In genomic region chr9:99846820-99847219, GRCm38 (mm10) we compare ENCODE assay signal across 8 mouse cellular contexts. TPM values are rescaled to one million over a fixed set of nuclear protein-coding genes. Genes with fewer than 3 reads are reported as not detected.
DNase-seq lines count a peak whose midpoint lies in the region; ATAC-seq and TF ChIP-seq lines count a peak whose summit lies in the region.
"Had no signal": no experiment of that assay in that cellular context is flagged by ENCODE, and none has a peak within 500 bp of the region (broad histone marks: within the 10 kb centered on the region; RNA-seq: fewer than 3 reads in every experiment).

No protein-coding gene starts in this region.

- H3K4me2 ChIP-seq in lung, embryonic 14.5 days = no peak overlapping the region
- H3K4me2 ChIP-seq: liver, embryonic 15.5 days had no signal

- peak; percentile 64 for TF ChIP-seq CTCF in E14TG2a.4 (conservative IDR thresholded peaks at IDR 0.05; ENCODE audit: low read length)
- TF ChIP-seq CTCF in gastrocnemius, adult 2 months (IDR thresholded peaks at IDR 0.05) = peak; percentile 93
- TF ChIP-seq CTCF in lung, embryonic 14.5 days (IDR thresholded peaks at IDR 0.05; ENCODE audit: low read depth) = peak; percentile 93

- H3K27me3 ChIP-seq in E14TG2a.4 (ENCODE audit: insufficient read depth, low read length) = no peaks in the 10 kb centered on the region
- no peaks in the 10 kb centered on the region for H3K27me3 ChIP-seq in lung, embryonic 14.5 days (ENCODE audit: insufficient read depth, low read length)
- H3K27me3 ChIP-seq: liver, embryonic 15.5 days had no signal

- no peaks in the 10 kb centered on the region for H3K4me1 ChIP-seq in E14TG2a.4 (replicated peaks; ENCODE audit: low read depth, low read length)
- no peaks in the 10 kb centered on the region for H3K4me1 ChIP-seq in lung, embryonic 14.5 days (ENCODE audit: insufficient read depth)
- H3K4me1 ChIP-seq: liver, embryonic 15.5 days had no signal

- under 1% methylated on average over 4 of the region's 4 CpGs for WGBS in large intestine, adult 2 months
- WGBS in lung, embryonic 14.5 days = under 1% methylated on average over 4 of the region's 4 CpGs

- no peak overlapping the region for H3K27ac ChIP-seq in gastrocnemius, adult 2 months
- no peak overlapping the region for H3K27ac ChIP-seq in lung, embryonic 14.5 days (ENCODE audit: low read depth)
- H3K27ac ChIP-seq: liver, embryonic 15.5 days had no signal

- intact Hi-C loops in gastrocnemius, adult 2 months (cut with DNase I) = loop anchor here (2.0 to 5.0 kb wide), 2 partner anchors 536 to 600 kb away; no protein-coding TSS in a partner anchor

- no peak overlapping the region for H3K4me3 ChIP-seq in E14TG2a.4 (replicated peaks; ENCODE audit: low read length)
- no peak overlapping the region for H3K4me3 ChIP-seq in gastrocnemius, adult 2 months
- H3K4me3 ChIP-seq in lung, embryonic 14.5 days (ENCODE audit: low read depth, low read length) = no peak overlapping the region
- H3K4me3 ChIP-seq: liver, embryonic 15.5 days had no signal

- no peaks in the 10 kb centered on the region for H3K36me3 ChIP-seq in E14TG2a.4 (ENCODE audit: insufficient read depth, low read length)
- no peaks in the 10 kb centered on the region for H3K36me3 ChIP-seq in lung, embryonic 14.5 days (ENCODE audit: insufficient read depth)
- H3K36me3 ChIP-seq: liver, embryonic 15.5 days had no signal

- ATAC-seq in lung, embryonic 14.5 days (ENCODE audit: insufficient read depth) = peak; percentile 56; the same call in 1 of the 2 replicates

- H3K9ac ChIP-seq in lung, embryonic 14.5 days = no peak overlapping the region
- H3K9ac ChIP-seq: liver, embryonic 15.5 days had no signal

- H3K9me3 ChIP-seq in E14TG2a.4 (ENCODE audit: low read length) = no peaks in the 10 kb centered on the region
- H3K9me3 ChIP-seq in lung, embryonic 14.5 days (ENCODE audit: low read depth, low read length) = no peaks in the 10 kb centered on the region
- H3K9me3 ChIP-seq: liver, embryonic 15.5 days had no signal

- peak; percentile 84 for DNase-seq in NIH3T3 (ENCODE audit: low read depth)
- DNase-seq in cerebellum, postnatal 14 days = peak; percentile 85 to 90
- DNase-seq in gastrocnemius, adult 2 months = peak; percentile 57
- peak; percentile 25 for DNase-seq in large intestine, adult 2 months (ENCODE audit: low read depth, low spot score)
- DNase-seq in lung, embryonic 14.5 days = peak; percentile 94
- DNase-seq in right cerebral cortex, postnatal 4 days = peak; percentile 86

RNA-seq across cellular contexts. Expression of gene Sox14, which starts 29.1 kb away (rescaled TPM):
- not detected for total RNA-seq in gastrocnemius, adult 2 months (2021)
- not detected in 2 replicates for polyA plus RNA-seq in large intestine, adult 2 months (2012; rRNA removed)
- 0.09 TPM in 1 of 2 replicates, not detected in the other for polyA plus RNA-seq in lung, embryonic 14.5 days (2014; fragmentation: Nextera tagmentation; extraction: Ambion mirVana)
- polyA plus RNA-seq: liver, embryonic 15.5 days had no signal

Comparison
In these comparisons a context has a peak if more than half of its experiments do, and no peak if none do; other contexts are left out.
1. DNase-seq: peak in every context shown above with its lines; median percentile 94 in lung, embryonic 14.5 days; 88 in cerebellum, postnatal 14 days; 86 in right cerebral cortex, postnatal 4 days; 84 in NIH3T3; 57 in gastrocnemius, adult 2 months; 25 in large intestine, adult 2 months.